9 mouse cellular contexts compared by ENCODE assay signal in the genomic region with DNA sequence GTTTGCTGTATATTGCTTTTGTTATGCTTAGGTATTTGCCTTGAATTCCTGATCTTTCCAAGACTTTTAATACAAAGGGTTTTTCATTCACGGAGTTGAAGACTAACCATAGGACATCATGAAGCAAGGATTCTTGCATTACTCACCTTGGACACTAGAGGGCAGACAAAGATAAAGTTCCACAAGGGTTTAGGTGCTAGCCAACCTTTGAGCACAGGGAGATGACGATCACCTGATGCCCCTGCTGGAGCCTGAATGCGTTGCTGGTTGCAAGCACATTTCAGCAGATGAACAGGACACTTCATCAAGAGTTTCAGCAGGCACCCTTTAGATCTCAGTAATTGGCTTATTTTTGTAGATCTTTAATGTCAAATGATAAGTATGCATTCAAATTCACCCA. TPM values are rescaled to one million over a fixed set of nuclear protein-coding genes. Genes with fewer than 3 reads are reported as not detected.
DNase-seq lines count a peak whose midpoint lies in the region; ATAC-seq and TF ChIP-seq lines count a peak whose summit lies in the region.
"Had no signal": no experiment of that assay in that cellular context is flagged by ENCODE, and none has a peak within 500 bp of the region (broad histone marks: within the 10 kb centered on the region; RNA-seq: fewer than 3 reads in every experiment).

No protein-coding gene starts in this region.

- no peak overlapping the region for H3K4me3 ChIP-seq in CH12.LX (replicated peaks in 1 of 3; ENCODE audit: low read depth in 2 of 3, low read length in 2 of 3, poor library complexity in 1 of 3)
- no peak overlapping the region for H3K4me3 ChIP-seq in bone marrow, adult 2 months (replicated peaks; ENCODE audit: control insufficient read depth, low read depth, low read length)
- no peak overlapping the region for H3K4me3 ChIP-seq in embryonic facial prominence, embryonic 14.5 days (ENCODE audit: low read depth, low read length)
- no peak overlapping the region for H3K4me3 ChIP-seq in lung, adult 2 months (replicated peaks; ENCODE audit: extremely low read depth, low read depth, low read length)

- TF ChIP-seq RAD21 in CH12.LX (IDR thresholded peaks at IDR 0.05; ENCODE audit: low read depth, low read length): no peak; the same call in none of the 2 replicates

- H3K9me3 ChIP-seq in CH12.LX (replicated peaks; ENCODE audit: low read length): no peaks in the 10 kb centered on the region
- no peaks in the 10 kb centered on the region for H3K9me3 ChIP-seq in embryonic facial prominence, embryonic 14.5 days (ENCODE audit: control insufficient read depth, low read length)

- no peak for TF ChIP-seq EP300 in CH12.LX (IDR thresholded peaks at IDR 0.05; ENCODE audit: low read length)

- no peak for TF ChIP-seq POLR2A in CH12.LX (IDR thresholded peaks at IDR 0.05; ENCODE audit: low read depth, low read length)
- TF ChIP-seq POLR2A in bone marrow, adult 2 months (IDR thresholded peaks at IDR 0.05; ENCODE audit: borderline replicate concordance, control insufficient read depth, low read depth, low read length): no peak
- no peak for TF ChIP-seq POLR2A in lung, adult 2 months (IDR thresholded peaks at IDR 0.05; ENCODE audit: borderline replicate concordance, extremely low read depth, low read depth, low read length)

- H3K79me2 ChIP-seq in CH12.LX (replicated peaks; ENCODE audit: control insufficient read depth, extremely low read depth, insufficient read depth, poor library complexity, severe bottlenecking): no peaks in the 10 kb centered on the region

- in situ Hi-C loops in CH12.LX (cut with MboI; ENCODE audit: low pct_ligation_motif_present, low pct_unique_long_range_greater_than_20kb, low sequenced_read_pairs): no loop called here

- DNase-seq in CH12.LX (ENCODE audit: extremely low read depth): peak; percentile 94
- peak; percentile 92 for DNase-seq in embryonic facial prominence, embryonic 14.5 days (ENCODE audit: low spot score)
- peak; percentile 83 for DNase-seq in heart, postnatal 4 days
- DNase-seq in layer of hippocampus, adult 11-12 months (ENCODE audit: low spot score): peak; percentile 91
- no peak for DNase-seq in lung, adult 2 months
- DNase-seq in retina, adult 2 months (ENCODE audit: low read depth, low spot score): peak; percentile 74
- peak; percentile 85 for DNase-seq in thymus, postnatal 14 days

- peak; percentile 94 to 99 for TF ChIP-seq CTCF in CH12.LX (conservative IDR thresholded peaks at IDR 0.05 in 1 of 2, IDR thresholded peaks at IDR 0.05 in 1 of 2; ENCODE audit: low read depth in 2 of 2, low read length in 2 of 2)
- peak; percentile 69 for TF ChIP-seq CTCF in bone marrow, adult 2 months (IDR thresholded peaks at IDR 0.05; ENCODE audit: control insufficient read depth, insufficient read depth, low read length)
- TF ChIP-seq CTCF in lung, adult 2 months (IDR thresholded peaks at IDR 0.05; ENCODE audit: insufficient read depth, low read length): peak; percentile 82

- ATAC-seq in embryonic facial prominence, embryonic 14.5 days (ENCODE audit: low read depth): peak; percentile 82

- H3K27ac ChIP-seq in CH12.LX (ENCODE audit: insufficient read depth, low read depth): no peak overlapping the region
- H3K27ac ChIP-seq in bone marrow, adult 2 months (ENCODE audit: control insufficient read depth, insufficient read depth, low read depth, low read length, poor library complexity): no peak overlapping the region
- H3K27ac ChIP-seq in embryonic facial prominence, embryonic 14.5 days (replicated peaks; ENCODE audit: low read depth, low read length): no peak overlapping the region

- under 1% methylated on average over 3 of the region's 3 CpGs for WGBS in bone marrow, adult 2 months
- 3% methylated on average over 3 of the region's 3 CpGs for WGBS in embryonic facial prominence, embryonic 14.5 days
- WGBS in lung, adult 2 months: under 1% methylated on average over 3 of the region's 3 CpGs

- H3K4me2 ChIP-seq in CH12.LX (ENCODE audit: insufficient read depth, low read depth, poor library complexity, severe bottlenecking): no peak overlapping the region
- H3K4me2 ChIP-seq in embryonic facial prominence, embryonic 14.5 days (ENCODE audit: low read depth, low read length): no peak overlapping the region

- H3K36me3 ChIP-seq in CH12.LX (replicated peaks in 1 of 2; ENCODE audit: control insufficient read depth in 1 of 2, insufficient read depth in 1 of 2, low read length in 1 of 2): no peaks in the 10 kb centered on the region
- no peaks in the 10 kb centered on the region for H3K36me3 ChIP-seq in embryonic facial prominence, embryonic 14.5 days (ENCODE audit: control insufficient read depth, insufficient read depth, low read length)

- no peaks in the 10 kb centered on the region for H3K4me1 ChIP-seq in CH12.LX (ENCODE audit: control insufficient read depth in 1 of 2, insufficient read depth in 2 of 2)
- no peaks in the 10 kb centered on the region for H3K4me1 ChIP-seq in bone marrow, adult 2 months (ENCODE audit: control insufficient read depth, insufficient read depth, low read length)
- no peaks in the 10 kb centered on the region for H3K4me1 ChIP-seq in embryonic facial prominence, embryonic 14.5 days (ENCODE audit: control insufficient read depth, insufficient read depth, low read length)
- H3K4me1 ChIP-seq in lung, adult 2 months (ENCODE audit: control insufficient read depth, insufficient read depth, low read length): no peaks in the 10 kb centered on the region

- dilution Hi-C loops in CH12.LX (cut with MboI; ENCODE audit: extremely low pct_ligation_motif_present, extremely low pct_unique_long_range_greater_than_20kb, low sequenced_read_pairs): no loop called here

- no peaks in the 10 kb centered on the region for H3K27me3 ChIP-seq in CH12.LX (replicated peaks)
- no peaks in the 10 kb centered on the region for H3K27me3 ChIP-seq in embryonic facial prominence, embryonic 14.5 days (replicated peaks; ENCODE audit: control insufficient read depth, insufficient read depth, low read length)

- no peak overlapping the region for H3K9ac ChIP-seq in CH12.LX (ENCODE audit: insufficient read depth, low read depth)
- H3K9ac ChIP-seq in embryonic facial prominence, embryonic 14.5 days (ENCODE audit: low read depth, low read length): no peak overlapping the region

TF ChIP-seq in CH12.LX, 34 proteins besides CTCF, POLR2A, EP300 and RAD21 (continues in another document):
- TF ChIP-seq CHD1 (IDR thresholded peaks at IDR 0.05; ENCODE audit: low read depth, low read length) (no peak), ZC3H11A (IDR thresholded peaks at IDR 0.05; ENCODE audit: low read depth, low read length) (peak; percentile 68), TBP (conservative IDR thresholded peaks at IDR 0.05; ENCODE audit: low read depth, low read length) (no peak), UBTF (IDR thresholded peaks at IDR 0.05; ENCODE audit: low read depth, low read length) (no peak), E2F4 (IDR thresholded peaks at IDR 0.05; ENCODE audit: insufficient replicate concordance, low read depth, low read length) (no peak), TCF12 (IDR thresholded peaks at IDR 0.05; ENCODE audit: low read depth, low read length) (no peak), IRF4 (IDR thresholded peaks at IDR 0.05; ENCODE audit: low read depth, low read length) (0 out of 2 replicates have a peak, but pooled peaks have one; percentile 16), ETS1 (conservative IDR thresholded peaks at IDR 0.05; ENCODE audit: low read depth, low read length) (no peak), MAZ (IDR thresholded peaks at IDR 0.05; ENCODE audit: low read depth, low read length) (no peak), USF1 (IDR thresholded peaks at IDR 0.05; ENCODE audit: low read depth, low read length) (no peak; the same call in 1 of the 2 replicates), CHD2 (IDR thresholded peaks at IDR 0.05; ENCODE audit: low read length) (no peak), NRF1 (IDR thresholded peaks at IDR 0.05; ENCODE audit: low read depth, low read length) (no peak), HCFC1 (IDR thresholded peaks at IDR 0.05; ENCODE audit: low read depth, low read length) (no peak; the same call in 1 of the 2 replicates), ZNF384 (IDR thresholded peaks at IDR 0.05; ENCODE audit: low read depth, low read length) (no peak), MAX (IDR thresholded peaks at IDR 0.05; ENCODE audit: low read length) (0 out of 2 replicates have a peak, but pooled peaks have one; percentile 40), MEF2A (IDR thresholded peaks at IDR 0.05; ENCODE audit: borderline replicate concordance, low read depth, low read length) (no peak), POLR2AphosphoS2 (IDR thresholded peaks at IDR 0.05; ENCODE audit: low read depth, low read length) (no peak), JUN (IDR thresholded peaks at IDR 0.05; ENCODE audit: insufficient read depth, low read depth, low read length) (no peak), USF2 (conservative IDR thresholded peaks at IDR 0.05; ENCODE audit: low read depth, low read length) (0 out of 2 replicates have a peak, but pooled peaks have one; percentile 21)

RNA-seq across cellular contexts. Expression of a gene that starts 13.2 kb away (rescaled TPM):
- 76.4 and 81.1 TPM in 2 replicates for total RNA-seq in CH12.LX (2012; rRNA removed)
- total RNA-seq in CH12.LX (2014; rRNA removed): 72.2 and 74.4 TPM in 2 replicates
- 75.8 and 76.4 TPM in 2 replicates for polyA plus RNA-seq in CH12.LX (2012; ENCODE audit: insufficient read length, low read depth)
- polyA plus RNA-seq in bone marrow, adult 2 months (2011; ENCODE audit: insufficient read depth, insufficient read length, low replicate concordance, missing spikeins): 22.9 and 32.5 TPM in 2 replicates
- 81.3 and 87.9 TPM in 2 replicates for polyA plus RNA-seq in embryonic facial prominence, embryonic 14.5 days (2014; fragmentation: Nextera tagmentation; extraction: Ambion mirVana)
- total RNA-seq in heart, postnatal 4 days (2021): 10 to 100 TPM; 82.2 to 85.4 TPM
- polyA plus RNA-seq in lung, adult 2 months (2012; rRNA removed): 34.7 and 35.3 TPM in 2 replicates

RNA-seq across cellular contexts. Expression of a gene that starts 23.9 kb away (rescaled TPM):
- total RNA-seq in CH12.LX (2012; rRNA removed) (30.9 and 31.1 TPM in 2 replicates), CH12.LX (2014; rRNA removed) (29.4 and 31.7 TPM in 2 replicates)
- 32.3 and 33.6 TPM in 2 replicates for polyA plus RNA-seq in CH12.LX (2012; ENCODE audit: insufficient read length, low read depth)
- 1.0 and 1.4 TPM in 2 replicates for polyA plus RNA-seq in bone marrow, adult 2 months (2011; ENCODE audit: insufficient read depth, insufficient read length, low replicate concordance, missing spikeins)
- polyA plus RNA-seq in embryonic facial prominence, embryonic 14.5 days (2014; fragmentation: Nextera tagmentation; extraction: Ambion mirVana): 40.5 and 54.7 TPM in 2 replicates
- total RNA-seq in heart, postnatal 4 days (2021): 100 to 1,000 TPM; 193 to 274 TPM
- 10.9 and 19.5 TPM in 2 replicates for polyA plus RNA-seq in lung, adult 2 months (2012; rRNA removed)

RNA-seq across cellular contexts. Expression of a gene that starts 30.8 kb away (rescaled TPM):
- total RNA-seq in CH12.LX (2012; rRNA removed): not detected in 2 replicates
- not detected in 2 replicates for total RNA-seq in CH12.LX (2014; rRNA removed)
- not detected in 2 replicates for polyA plus RNA-seq in CH12.LX (2012; ENCODE audit: insufficient read length, low read depth)
- polyA plus RNA-seq in bone marrow, adult 2 months (2011; ENCODE audit: insufficient read depth, insufficient read length, low replicate concordance, missing spikeins): 4.0 TPM in 1 of 2 replicates, not detected in the other
- 1.9 and 2.1 TPM in 2 replicates for polyA plus RNA-seq in embryonic facial prominence, embryonic 14.5 days (2014; fragmentation: Nextera tagmentation; extraction: Ambion mirVana)
- total RNA-seq in heart, postnatal 4 days (2021): 1 to 10 TPM; 2.8 to 4.6 TPM
- polyA plus RNA-seq in lung, adult 2 months (2012; rRNA removed): 9.6 and 16.2 TPM in 2 replicates
- total RNA-seq: left cerebral cortex, adult 8-10 months had no signal
